Mouse (Mus musculus): ENCODE data around the gene Pxt1. TPM values are rescaled to one million over a fixed set of nuclear protein-coding genes. Genes with fewer than 3 reads are reported as not detected.

The Pxt1 gene
- polyA plus RNA-seq, 1 experiment = not detected

DNA sequence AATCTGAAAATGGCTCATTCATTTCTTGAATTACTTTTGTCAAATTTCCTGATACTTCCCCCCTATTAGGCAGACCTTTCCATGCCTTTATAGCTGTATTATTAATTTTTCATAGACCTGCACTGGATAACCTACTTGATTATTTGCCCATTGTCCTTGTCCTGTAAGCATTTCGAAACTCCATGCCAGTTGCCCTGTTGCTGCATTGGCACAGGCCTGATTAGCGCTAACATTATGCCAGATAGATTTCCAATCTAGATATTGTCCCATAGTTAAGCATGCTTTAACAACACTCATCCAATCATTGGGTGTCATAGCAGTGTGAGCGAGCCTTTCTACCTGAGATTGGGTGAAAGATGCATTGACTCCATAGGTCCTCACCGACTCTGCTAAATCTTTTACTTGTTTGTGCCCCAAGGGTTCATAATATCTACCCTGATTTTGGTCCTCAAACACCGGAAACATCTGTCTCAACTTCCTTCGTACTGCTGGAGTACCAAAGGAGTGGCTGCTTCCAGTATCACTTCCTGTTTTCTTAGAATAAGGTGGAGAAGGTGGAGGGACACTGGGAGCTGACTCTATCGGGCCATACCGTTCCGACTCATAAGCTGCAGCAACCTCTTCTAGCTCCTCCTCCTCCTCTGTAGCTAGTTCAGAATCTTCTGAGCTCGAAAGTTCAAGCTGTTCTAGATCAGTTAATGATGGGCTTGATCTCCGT lies 49.4 kb downstream of the Pxt1 start:
- Histone ChIP-seq H3K36me3 (ENCODE audit: control insufficient read depth, insufficient read depth) (no peaks in the 10 kb centered on the region), H3ac (ENCODE audit: control insufficient read depth, insufficient read length) (no peak overlapping the region), H3K4me2 (ENCODE audit: low read depth) (no peak overlapping the region), H3K4me3 (no peak overlapping the region), H3K27me3 (ENCODE audit: control insufficient read depth, insufficient read depth, insufficient read length) (no peaks in the 10 kb centered on the region), H3K79me2 (ENCODE audit: control insufficient read depth, insufficient read depth) (no peaks in the 10 kb centered on the region)
- TF ChIP-seq POLR2A (IDR thresholded peaks at IDR 0.05; ENCODE audit: insufficient read length, low read depth) (no peak), MYOD1 (IDR thresholded peaks at IDR 0.05; ENCODE audit: control insufficient read depth in 1 of 3, insufficient read length in 2 of 3, low read depth in 2 of 3) (no peak), USF1 (IDR thresholded peaks at IDR 0.05; ENCODE audit: low read depth) (no peak)

DNA sequence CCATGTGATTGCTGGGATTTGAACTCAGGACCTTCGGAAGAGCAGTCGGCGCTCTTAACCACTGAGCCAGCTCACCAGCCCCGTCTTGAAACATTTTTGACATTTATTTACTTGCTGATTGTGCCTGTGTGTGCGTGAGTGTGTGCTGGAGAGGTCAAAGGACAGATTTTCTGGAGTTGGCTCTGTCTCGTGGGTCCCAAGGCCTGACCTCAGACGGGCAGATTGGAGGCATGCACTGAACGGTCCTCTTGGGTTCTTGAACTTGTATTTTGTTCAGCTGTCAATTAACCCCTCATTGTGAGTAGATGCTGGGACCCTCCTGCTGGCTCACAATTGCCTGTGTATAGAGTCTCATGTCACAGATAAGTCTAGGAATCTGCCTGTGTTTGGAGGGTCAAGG lies 57.4 kb downstream of the Pxt1 start:
- peaks cover 11% of the 10 kb centered on the region for H3K27me3 ChIP-seq (ENCODE audit: control insufficient read depth, insufficient read depth, insufficient read length)
- H3K4me2 ChIP-seq (ENCODE audit: low read depth) = no peak overlapping the region
- no peaks in the 10 kb centered on the region for H3K79me2 ChIP-seq (ENCODE audit: control insufficient read depth, insufficient read depth)
- H3ac ChIP-seq (ENCODE audit: control insufficient read depth, insufficient read length) = no peak overlapping the region
- H3K36me3 ChIP-seq (ENCODE audit: control insufficient read depth, insufficient read depth) = no peaks in the 10 kb centered on the region
- H3K4me3 ChIP-seq = no peak overlapping the region
- TF ChIP-seq POLR2AphosphoS2 (IDR thresholded peaks at IDR 0.05; ENCODE audit: insufficient read length, low read depth) (no peak), SRF (IDR thresholded peaks at IDR 0.05; ENCODE audit: control insufficient read depth, insufficient read length, low read depth) (no peak), MYOG (IDR thresholded peaks at IDR 0.05; ENCODE audit: control insufficient read depth in 1 of 3, insufficient read depth in 1 of 3, insufficient read length in 2 of 3, low read depth in 2 of 3) (no peak), MYOD1 (IDR thresholded peaks at IDR 0.05; ENCODE audit: control insufficient read depth in 1 of 3, insufficient read length in 2 of 3, low read depth in 2 of 3) (no peak), E2F4 (IDR thresholded peaks at IDR 0.05; ENCODE audit: insufficient read depth) (no peak), REST (IDR thresholded peaks at IDR 0.05; ENCODE audit: insufficient read depth, insufficient read length) (no peak), TCF3 (IDR thresholded peaks at IDR 0.05; ENCODE audit: insufficient read length, low read depth) (no peak)

DNA sequence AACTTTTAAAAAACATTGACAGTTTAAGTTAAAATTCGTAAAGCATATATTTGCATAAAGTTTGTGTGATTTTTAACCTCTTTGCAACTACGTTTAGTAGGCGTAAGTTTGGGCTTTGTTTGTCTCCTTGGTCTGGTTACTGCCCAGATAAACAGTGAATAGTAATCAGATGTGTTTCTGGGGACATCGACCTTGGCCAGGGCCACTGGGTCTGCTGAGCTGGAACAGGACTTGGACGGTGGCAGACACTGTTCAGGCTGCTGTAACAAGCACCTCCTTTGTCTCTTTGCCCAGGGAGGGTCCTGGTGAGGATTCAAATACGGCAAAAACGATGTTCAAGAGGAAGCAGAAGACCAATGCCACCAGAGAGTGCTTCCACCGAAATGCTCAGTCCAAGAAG lies 58.4 kb downstream of the Pxt1 start:
- Histone ChIP-seq H3K27me3 (ENCODE audit: control insufficient read depth, insufficient read depth, insufficient read length) (peaks cover 11% of the 10 kb centered on the region), H3K4me3 (no peak overlapping the region), H3K4me2 (ENCODE audit: low read depth) (no peak overlapping the region), H3K79me2 (ENCODE audit: control insufficient read depth, insufficient read depth) (no peaks in the 10 kb centered on the region), H3K36me3 (ENCODE audit: control insufficient read depth, insufficient read depth) (no peaks in the 10 kb centered on the region), H3ac (ENCODE audit: control insufficient read depth, insufficient read length) (no peak overlapping the region)
- TF ChIP-seq E2F4 (IDR thresholded peaks at IDR 0.05; ENCODE audit: insufficient read depth) (no peak), TCF3 (IDR thresholded peaks at IDR 0.05; ENCODE audit: insufficient read length, low read depth) (no peak), POLR2A (IDR thresholded peaks at IDR 0.05; ENCODE audit: insufficient read length, low read depth) (no peak), MYOG (IDR thresholded peaks at IDR 0.05; ENCODE audit: control insufficient read depth in 1 of 3, insufficient read depth in 1 of 3, insufficient read length in 2 of 3, low read depth in 2 of 3) (no peak), POLR2AphosphoS2 (IDR thresholded peaks at IDR 0.05; ENCODE audit: insufficient read length, low read depth) (no peak), TCF12 (IDR thresholded peaks at IDR 0.05; ENCODE audit: insufficient read depth, poor library complexity, severe bottlenecking) (no peak), MAX (IDR thresholded peaks at IDR 0.05; ENCODE audit: low read depth) (no peak), SRF (IDR thresholded peaks at IDR 0.05; ENCODE audit: control insufficient read depth, insufficient read length, low read depth) (no peak), USF1 (IDR thresholded peaks at IDR 0.05; ENCODE audit: low read depth) (no peak), MYOD1 (IDR thresholded peaks at IDR 0.05; ENCODE audit: control insufficient read depth in 1 of 3, insufficient read length in 2 of 3, low read depth in 2 of 3) (no peak), CEBPB (IDR thresholded peaks at IDR 0.05; ENCODE audit: insufficient read depth, poor library complexity, severe bottlenecking) (no peak), REST (IDR thresholded peaks at IDR 0.05; ENCODE audit: insufficient read depth, insufficient read length) (no peak)

Other genes starting within 250 kb of the Pxt1 start
- gene AC170998.1, start 217.8 kb downstream of the Pxt1 start, polyA plus RNA-seq (2012; fragmentation: generic; extraction: Trizol) = not detected
- 0.08 TPM for gene Mapk13, start 174.5 kb downstream of the Pxt1 start, polyA plus RNA-seq (2012; fragmentation: generic; extraction: Trizol)
- 6.7 TPM for gene Brpf3, start 142.8 kb downstream of the Pxt1 start, polyA plus RNA-seq (2012; fragmentation: generic; extraction: Trizol)
- gene Pnpla1, start 85.4 kb downstream of the Pxt1 start, polyA plus RNA-seq (2012; fragmentation: generic; extraction: Trizol) = not detected
- gene 4930539E08Rik, start 28.5 kb downstream of the Pxt1 start, polyA plus RNA-seq (2012; fragmentation: generic; extraction: Trizol) = not detected
- gene Kctd20, start 8.1 kb upstream of the Pxt1 start, polyA plus RNA-seq (2012; fragmentation: generic; extraction: Trizol) = 34.8 TPM
- 28.3 TPM for gene Stk38, start 64.2 kb upstream of the Pxt1 start, polyA plus RNA-seq (2012; fragmentation: generic; extraction: Trizol)
- gene Srsf3, start 88.8 kb upstream of the Pxt1 start, polyA plus RNA-seq (2012; fragmentation: generic; extraction: Trizol) = 98.2 TPM
- 2,069 TPM for gene Cdkn1a, start 147.1 kb upstream of the Pxt1 start, polyA plus RNA-seq (2012; fragmentation: generic; extraction: Trizol)
- 6.8 TPM for gene Rab44, start 170.3 kb upstream of the Pxt1 start, polyA plus RNA-seq (2012; fragmentation: generic; extraction: Trizol)

All from myocyte (in vitro differentiated cells).